Mouse (Mus musculus) brain, adult 2 months (tissue): ENCODE measurements at regions not wholly inside any gene's neighbourhood (a gene's known extent, or its start where the extent isn't known, plus 50 kb on each side); places are given as distances from the start of the nearest gene placed in this dataset.

Experiments
- DNase-seq: peaks from one replicate; pipeline ENCODE4 v3.0.0; 2011; ENCODE audit warnings: low read depth, low spot score

- no peak for DNase-seq
These were observed 118.5 kb upstream of the Sulf2 start for GRCm38 (mm10) chr2:166274016-166274346.

GRCm38 (mm10) chr2:166273312-166274015 is 118.0 kb upstream of the Sulf2 start:
- DNase-seq = peak; percentile 43

GRCm38 (mm10) chr2:166272841-166273240 is 117.4 kb upstream of the Sulf2 start:
- no peak for DNase-seq

GRCm38 (mm10) chr2:166272190-166272543 is 116.7 kb upstream of the Sulf2 start:
- no peak for DNase-seq

GRCm38 (mm10) chr2:166271373-166272189 is 116.1 kb upstream of the Sulf2 start:
- DNase-seq = peak; percentile 67

GRCm38 (mm10) chr2:166270007-166270406 is 114.5 kb upstream of the Sulf2 start:
- no peak for DNase-seq

- no peak for DNase-seq
These were observed 111.5 kb upstream of the Sulf2 start for GRCm38 (mm10) chr2:166266915-166267314.

GRCm38 (mm10) chr2:166266507-166266906 is 111.0 kb upstream of the Sulf2 start:
- DNase-seq = no peak

- peak; percentile 25 for DNase-seq
These were observed 109.3 kb upstream of the Sulf2 start for GRCm38 (mm10) chr2:166264756-166265155.

GRCm38 (mm10) chr2:166261799-166262198 is 106.3 kb upstream of the Sulf2 start:
- DNase-seq = peak; percentile 39

GRCm38 (mm10) chr2:166261065-166261464 is 105.6 kb upstream of the Sulf2 start:
- DNase-seq = peak; percentile 60

GRCm38 (mm10) chr2:166258771-166259180 is 103.3 kb upstream of the Sulf2 start:
- DNase-seq = peak; percentile 44

GRCm38 (mm10) chr2:166257666-166258065 is 102.2 kb upstream of the Sulf2 start:
- no peak for DNase-seq

GRCm38 (mm10) chr2:166256193-166256592 is 100.7 kb upstream of the Sulf2 start:
- DNase-seq = no peak

- no peak for DNase-seq
These were observed 99.1 kb upstream of the Sulf2 start for GRCm38 (mm10) chr2:166254581-166254980.

GRCm38 (mm10) chr2:166252107-166252506 is 96.6 kb upstream of the Sulf2 start:
- no peak for DNase-seq

- DNase-seq = no peak
These were observed 96.0 kb upstream of the Sulf2 start for GRCm38 (mm10) chr2:166251421-166251820.

GRCm38 (mm10) chr2:166250571-166250970 is 95.1 kb upstream of the Sulf2 start:
- no peak for DNase-seq

- peak; percentile 50 for DNase-seq
These were observed 94.0 kb upstream of the Sulf2 start for GRCm38 (mm10) chr2:166249338-166249950.

GRCm38 (mm10) chr2:166246401-166247189 is 91.1 kb upstream of the Sulf2 start:
- no peak for DNase-seq

GRCm38 (mm10) chr2:166245219-166245618 is 89.8 kb upstream of the Sulf2 start:
- DNase-seq = no peak
